ENCODE assay signal across 24 mouse cellular contexts in genomic region chr7:132393582-132394175, GRCm38 (mm10).
"Had no signal": no experiment of that assay in that cellular context is flagged by ENCODE, and none has a peak within 500 bp of the region (broad histone marks: within the 10 kb centered on the region; RNA-seq: fewer than 3 reads in every experiment).

No protein-coding gene starts in this region.

- DNase-seq: layer of hippocampus, adult 9-11 months; liver; lung, adult 18-20 months; lung, postnatal 10 days; lung, postnatal 36 days; right cerebral cortex, adult 18-20 months; right cerebral cortex, postnatal 14 days; right cerebral cortex, postnatal 4 days; thymus, postnatal 25 days had no signal

- H3K9me3 ChIP-seq: limb, embryonic 10.5 days; liver, embryonic 12.5 days; liver, embryonic 15.5 days; lung, embryonic 15.5 days; megakaryocyte, embryonic 14.5 days; midbrain, embryonic 10.5 days; neural tube, embryonic 13.5 days had no signal

- ATAC-seq: inflammation-experienced regulatory T-cells, adult 6 months; intestine, embryonic 16.5 days; liver, embryonic 12.5 days; midbrain, embryonic 13.5 days; midbrain, embryonic 16.5 days had no signal

- H3K27me3 ChIP-seq: limb, embryonic 13.5 days; liver, embryonic 15.5 days; lung, embryonic 15.5 days; midbrain, embryonic 13.5 days; neural tube, embryonic 13.5 days had no signal

- H3K9ac ChIP-seq: limb, embryonic 13.5 days; liver, embryonic 12.5 days; liver, embryonic 15.5 days; lung, embryonic 15.5 days; midbrain, embryonic 13.5 days; neural tube, embryonic 13.5 days had no signal

- H3K36me3 ChIP-seq: limb, embryonic 10.5 days; limb, embryonic 13.5 days; liver, embryonic 12.5 days; liver, embryonic 15.5 days; lung, embryonic 15.5 days; midbrain, embryonic 10.5 days; midbrain, embryonic 13.5 days; neural tube, embryonic 13.5 days had no signal

- H3K27ac ChIP-seq: layer of hippocampus, adult 2 months; limb, embryonic 10.5 days; limb, embryonic 13.5 days; liver, embryonic 12.5 days; liver, embryonic 15.5 days; lung, embryonic 15.5 days; midbrain, embryonic 10.5 days; midbrain, embryonic 13.5 days; neural tube, embryonic 13.5 days; stomach, postnatal 0 days had no signal

- H3K4me2 ChIP-seq: limb, embryonic 13.5 days; liver, embryonic 12.5 days; liver, embryonic 15.5 days; lung, embryonic 15.5 days; midbrain, embryonic 13.5 days; neural tube, embryonic 13.5 days had no signal

- H3K4me3 ChIP-seq: layer of hippocampus, adult 2 months; limb, embryonic 10.5 days; limb, embryonic 13.5 days; liver, embryonic 12.5 days; liver, embryonic 15.5 days; lung, embryonic 15.5 days; megakaryocyte, embryonic 14.5 days; midbrain, embryonic 10.5 days; midbrain, embryonic 13.5 days; myocyte; neural tube, embryonic 13.5 days had no signal
